Mouse (Mus musculus): Measurements from ENCODE around the gene Ubxn7.

The Ubxn7 gene

GRCm38 (mm10) chr16:32434691-32435090 is 102.6 kb downstream of the Ubxn7 start:
- no peak for DNase-seq

GRCm38 (mm10) chr16:32436657-32437056 is 104.6 kb downstream of the Ubxn7 start:
- no peak for DNase-seq

GRCm38 (mm10) chr16:32437266-32437665 is 105.2 kb downstream of the Ubxn7 start:
- no peak for DNase-seq

- no peak for DNase-seq
Observed at GRCm38 (mm10) chr16:32441432-32441831, 109.4 kb downstream of the Ubxn7 start.

Measured in cerebellum, adult 18-20 months (tissue).